Mouse (Mus musculus) central nervous system, embryonic 18 days (tissue): ENCODE data around the gene Magea2. TPM values are rescaled to one million over a fixed set of nuclear protein-coding genes. Genes with fewer than 3 reads are reported as not detected.

ENCODE experiments used
- polyA plus RNA-seq: library from polyadenylated mRNA; depleted of rRNA; stranded (reverse); fragments of >200 nt; gene quantifications from 2 replicates; pipeline ENCODE4 v1.2.3, GENCODE M21; 2012; rRNA removed

Magea2 gene
- not detected in 2 replicates for polyA plus RNA-seq

GRCm38 (mm10) chrX:155093566-155093965, at the start of gene Magea2:
Magea2 (minus strand) TSS chrX:155093666.

GRCm38 (mm10) chrX:155128312-155128711, 34.8 kb upstream of the Magea2 start, which contains the start of gene Cldn34b2:
Cldn34b2 (minus strand) TSS chrX:155128412.

GRCm38 (mm10) chrX:155089693-155090092, 3.8 kb downstream of the Magea2 start, which contains the start of gene Magea1:
Magea1 (minus strand) TSS chrX:155089793.

GRCm38 (mm10) chrX:155063045-155063444, 30.4 kb downstream of the Magea2 start, which contains the start of gene Magea5:
Magea5 (minus strand) TSS chrX:155063145.

GRCm38 (mm10) chrX:154995750-154996149, 97.7 kb downstream of the Magea2 start, which contains the start of gene Magea8:
Magea8 (minus strand) TSS chrX:154995850.

Other genes with a start within 250 kb of the Magea2 start
- not detected in 2 replicates for gene Cldn34b1, start 203.4 kb downstream of the Magea2 start, polyA plus RNA-seq
- not detected in 2 replicates for gene Magea6, start 157.7 kb downstream of the Magea2 start, polyA plus RNA-seq
- not detected in 2 replicates for gene Magea3, start 144.2 kb downstream of the Magea2 start, polyA plus RNA-seq
- gene Magea8, start 97.8 kb downstream of the Magea2 start, polyA plus RNA-seq: not detected in 2 replicates
- not detected in 2 replicates for gene Magea5, start 30.5 kb downstream of the Magea2 start, polyA plus RNA-seq
- not detected in 2 replicates for gene Magea1, start 3.9 kb downstream of the Magea2 start, polyA plus RNA-seq
- gene Cldn34b2, start 34.7 kb upstream of the Magea2 start, polyA plus RNA-seq: not detected in 2 replicates
- gene Sat1, start 122.8 kb upstream of the Magea2 start, polyA plus RNA-seq: 45.3 and 49.3 TPM in 2 replicates
- gene Acot9, start 168.8 kb upstream of the Magea2 start, polyA plus RNA-seq: 29.3 and 31.0 TPM in 2 replicates
- 53.4 and 68.6 TPM in 2 replicates for gene Prdx4, start 247.1 kb upstream of the Magea2 start, polyA plus RNA-seq